Mouse (Mus musculus): ENCODE data around the gene AC124108.1. TPM values are rescaled to one million over a fixed set of nuclear protein-coding genes. Genes with fewer than 3 reads are reported as not detected.

AC124108.1 gene
- polyA plus RNA-seq, 1 experiment from 2014 or later, result 5.0 TPM

DNA sequence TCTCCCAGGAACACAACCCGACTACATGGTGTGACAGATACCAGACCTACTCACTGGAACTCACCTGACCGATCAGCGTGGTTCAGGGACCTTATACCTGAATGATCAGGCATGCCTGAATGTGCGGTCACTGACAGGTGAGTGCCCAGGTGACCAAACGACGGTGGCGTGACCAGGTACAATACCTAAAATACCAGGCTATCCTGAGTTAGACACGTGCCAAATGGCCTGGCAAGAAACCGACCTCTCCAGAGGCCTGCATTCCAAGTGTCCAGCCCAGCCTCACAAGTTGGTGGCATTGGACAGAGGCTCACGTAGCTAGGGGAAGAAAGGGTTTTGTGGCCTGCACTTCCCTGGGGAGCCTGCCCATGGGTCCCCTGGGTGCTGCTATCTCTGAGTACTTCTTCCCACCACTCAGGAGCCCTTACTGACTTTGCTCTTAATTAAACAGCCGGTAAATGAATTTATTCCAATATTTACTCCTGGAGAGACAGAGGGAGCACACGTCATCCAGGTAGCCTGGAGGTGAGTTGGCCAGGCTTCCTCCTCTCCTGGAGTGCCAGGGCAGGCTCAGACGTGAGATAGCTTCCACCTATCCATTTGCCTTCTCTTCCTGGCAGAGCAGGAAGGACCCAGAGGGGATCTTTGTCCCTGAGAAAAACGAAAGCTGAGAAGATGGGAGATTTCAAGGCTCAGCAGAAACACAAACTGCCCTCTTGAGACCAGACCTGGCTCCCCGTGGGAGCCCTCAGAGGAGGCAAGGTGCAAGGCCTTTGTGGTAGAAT, 40.2 kb upstream of the AC124108.1 start:
- no peaks in the 10 kb centered on the region for H3K27me3 ChIP-seq (ENCODE audit: control insufficient read depth, insufficient read depth, low read length)
- no peak for ATAC-seq (ENCODE audit: low FRiP score)

DNA sequence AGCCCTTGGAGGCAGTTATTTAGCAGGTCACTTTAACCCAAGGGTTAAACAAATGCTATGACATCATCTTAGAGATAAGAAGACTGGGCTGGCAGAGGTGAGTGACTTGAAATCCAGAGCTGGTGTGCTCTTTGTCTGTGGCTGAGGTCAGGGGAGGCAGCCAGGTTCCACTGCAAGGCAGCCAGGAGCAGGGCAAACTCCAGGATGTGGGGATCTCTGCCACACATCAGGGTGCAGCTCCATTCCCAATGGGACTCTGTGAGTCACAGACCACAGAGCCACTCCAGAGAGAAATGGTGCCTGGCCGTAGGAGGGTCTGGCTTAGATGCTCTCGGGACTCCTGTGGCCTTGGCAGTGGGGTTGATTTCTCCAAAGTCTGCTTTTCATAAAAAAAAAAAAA, 39.3 kb upstream of the AC124108.1 start:
- Histone ChIP-seq H3K4me2 (no peak overlapping the region), H3K9ac (ENCODE audit: low read length) (no peak overlapping the region), H3K4me3 (ENCODE audit: low read depth, low read length) (no peak overlapping the region), H3K27ac (ENCODE audit: low read depth, low read length) (no peak overlapping the region), H3K36me3 (ENCODE audit: control insufficient read depth, insufficient read depth, low read length) (no peaks in the 10 kb centered on the region), H3K4me1 (ENCODE audit: control insufficient read depth, insufficient read depth, low read length) (peaks cover 3% of the 10 kb centered on the region; the same call in 1 of the 2 replicates), H3K9me3 (ENCODE audit: control insufficient read depth, low read length) (no peaks in the 10 kb centered on the region), H3K27me3 (ENCODE audit: control insufficient read depth, insufficient read depth, low read length) (no peaks in the 10 kb centered on the region)
- ATAC-seq (ENCODE audit: low FRiP score) (no peak), DNase-seq (ENCODE audit: low spot score, missing footprints) (no peak)
- WGBS, result 68% methylated on average over 2 of the region's 2 CpGs

More for the DNA sequence above, 40.2 kb upstream of the AC124108.1 start:
- no peak for DNase-seq (ENCODE audit: low spot score, missing footprints)
- Histone ChIP-seq H3K9me3 (ENCODE audit: control insufficient read depth, low read length) (no peaks in the 10 kb centered on the region), H3K9ac (ENCODE audit: low read length) (no peak overlapping the region), H3K36me3 (ENCODE audit: control insufficient read depth, insufficient read depth, low read length) (no peaks in the 10 kb centered on the region), H3K4me2 (no peak overlapping the region), H3K27ac (ENCODE audit: low read depth, low read length) (no peak overlapping the region), H3K4me3 (ENCODE audit: low read depth, low read length) (no peak overlapping the region), H3K4me1 (ENCODE audit: control insufficient read depth, insufficient read depth, low read length) (peaks cover 3% of the 10 kb centered on the region; the same call in 1 of the 2 replicates)
- 73% methylated on average over 15 of the region's 15 CpGs for WGBS

DNA sequence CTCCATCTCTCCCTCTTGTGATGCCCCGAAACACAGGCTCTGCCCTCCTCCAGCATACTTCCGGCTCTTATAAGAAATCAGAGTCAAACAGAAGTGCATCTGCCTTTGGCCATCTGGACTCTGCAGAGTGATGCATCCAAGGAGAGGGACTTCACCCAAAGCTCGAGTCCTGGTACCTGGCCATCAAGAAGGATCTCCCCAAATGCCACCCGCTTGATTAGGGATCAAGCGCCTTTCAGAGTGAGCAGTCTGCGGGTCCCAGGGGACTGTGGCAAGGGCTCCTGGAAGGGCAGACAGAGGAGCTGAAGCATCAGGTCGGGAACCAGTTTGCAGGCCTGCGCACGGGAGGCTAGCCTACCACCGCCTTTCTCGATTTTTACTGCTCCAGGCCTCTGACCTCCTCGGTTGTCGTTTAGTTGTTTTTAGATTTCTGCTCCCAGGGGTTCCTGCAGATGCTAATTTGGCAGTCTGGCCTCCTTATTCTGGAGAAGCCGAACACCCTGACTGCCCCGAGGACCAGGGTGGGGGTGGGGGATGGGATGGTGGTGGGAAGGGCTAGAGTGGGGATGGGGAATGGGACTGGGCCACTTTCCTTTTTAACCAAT, 38.1 kb upstream of the AC124108.1 start:
- no peak overlapping the region for H3K27ac ChIP-seq (ENCODE audit: low read depth, low read length)

DNA sequence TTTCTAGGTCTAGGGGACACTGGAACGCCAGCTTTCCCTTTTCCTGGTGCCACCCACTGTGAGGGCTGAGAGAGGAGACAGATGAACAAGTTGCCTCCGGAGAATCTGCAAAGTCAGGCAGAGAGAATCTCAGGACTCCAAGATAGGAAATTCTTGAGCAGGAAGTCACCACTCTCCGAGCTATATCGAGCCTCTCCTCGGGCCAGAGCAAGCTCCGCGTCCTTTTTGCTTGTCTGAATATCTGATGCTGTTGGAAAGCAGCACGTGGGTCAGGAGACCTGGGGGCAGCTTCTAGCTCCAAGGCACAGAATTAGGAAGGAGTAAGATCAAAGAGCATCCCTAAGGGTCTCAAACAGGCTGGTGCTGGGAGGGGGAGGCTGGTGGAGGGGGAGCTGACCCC, 37.6 kb upstream of the AC124108.1 start:
- Histone ChIP-seq H3K9me3 (ENCODE audit: control insufficient read depth, low read length) (no peaks in the 10 kb centered on the region), H3K36me3 (ENCODE audit: control insufficient read depth, insufficient read depth, low read length) (no peaks in the 10 kb centered on the region), H3K9ac (ENCODE audit: low read length) (0 out of 2 replicates have a peak overlapping the region, but pooled peaks have one; percentile 25), H3K4me2 (no peak overlapping the region), H3K27me3 (ENCODE audit: control insufficient read depth, insufficient read depth, low read length) (peaks cover 4% of the 10 kb centered on the region), H3K27ac (ENCODE audit: low read depth, low read length) (no peak overlapping the region; the same call in 1 of the 2 replicates), H3K4me1 (ENCODE audit: control insufficient read depth, insufficient read depth, low read length) (peaks cover 7% of the 10 kb centered on the region), H3K4me3 (ENCODE audit: low read depth, low read length) (no peak overlapping the region)
- DNase-seq (ENCODE audit: low spot score, missing footprints) (no peak), ATAC-seq (ENCODE audit: low FRiP score) (no peak)
- 15% methylated on average over 8 of the region's 8 CpGs for WGBS

More for the DNA sequence above, 38.1 kb upstream of the AC124108.1 start:
- Histone ChIP-seq H3K9ac (ENCODE audit: low read length) (no peak overlapping the region), H3K36me3 (ENCODE audit: control insufficient read depth, insufficient read depth, low read length) (no peaks in the 10 kb centered on the region), H3K4me2 (no peak overlapping the region), H3K4me1 (ENCODE audit: control insufficient read depth, insufficient read depth, low read length) (peaks cover 6% of the 10 kb centered on the region; the same call in 1 of the 2 replicates), H3K9me3 (ENCODE audit: control insufficient read depth, low read length) (no peaks in the 10 kb centered on the region), H3K27me3 (ENCODE audit: control insufficient read depth, insufficient read depth, low read length) (peaks cover 2% of the 10 kb centered on the region; the same call in 1 of the 2 replicates), H3K4me3 (ENCODE audit: low read depth, low read length) (no peak overlapping the region)
- ATAC-seq (ENCODE audit: low FRiP score) (no peak), DNase-seq (ENCODE audit: low spot score, missing footprints) (no peak)
- 32% methylated on average over 15 of the region's 15 CpGs for WGBS

DNA sequence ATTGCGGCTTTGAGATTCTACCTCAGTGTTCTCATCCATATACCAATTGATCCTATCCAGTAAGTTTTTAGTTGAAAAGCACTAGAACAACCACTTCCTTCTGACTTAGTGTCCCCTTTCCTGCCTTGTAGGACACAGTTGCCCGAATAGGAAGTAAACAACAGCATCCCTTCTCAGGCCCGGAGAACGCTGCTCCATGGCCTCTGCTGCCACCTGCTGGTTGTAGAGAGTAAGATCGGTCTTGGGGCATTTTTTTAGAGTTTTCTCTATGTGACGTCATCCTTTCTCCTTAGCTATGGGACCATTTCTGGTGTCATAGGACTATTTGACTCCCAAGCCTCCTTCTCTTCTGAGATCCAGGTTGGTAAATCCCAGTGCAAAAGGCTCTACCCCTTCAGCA, 35.5 kb upstream of the AC124108.1 start:
- Histone ChIP-seq H3K27me3 (ENCODE audit: control insufficient read depth, insufficient read depth, low read length) (peaks cover 6% of the 10 kb centered on the region), H3K36me3 (ENCODE audit: control insufficient read depth, insufficient read depth, low read length) (no peaks in the 10 kb centered on the region), H3K9me3 (ENCODE audit: control insufficient read depth, low read length) (no peaks in the 10 kb centered on the region), H3K9ac (ENCODE audit: low read length) (no peak overlapping the region), H3K27ac (ENCODE audit: low read depth, low read length) (no peak overlapping the region), H3K4me1 (ENCODE audit: control insufficient read depth, insufficient read depth, low read length) (peaks cover 23% of the 10 kb centered on the region), H3K4me2 (no peak overlapping the region), H3K4me3 (ENCODE audit: low read depth, low read length) (no peak overlapping the region)
- WGBS, result 15% methylated on average over 6 of the region's 6 CpGs
- peak; percentile 98 for DNase-seq (ENCODE audit: low spot score, missing footprints)
- ATAC-seq (ENCODE audit: low FRiP score), result peak; percentile 31; the same call in 1 of the 2 replicates

DNA sequence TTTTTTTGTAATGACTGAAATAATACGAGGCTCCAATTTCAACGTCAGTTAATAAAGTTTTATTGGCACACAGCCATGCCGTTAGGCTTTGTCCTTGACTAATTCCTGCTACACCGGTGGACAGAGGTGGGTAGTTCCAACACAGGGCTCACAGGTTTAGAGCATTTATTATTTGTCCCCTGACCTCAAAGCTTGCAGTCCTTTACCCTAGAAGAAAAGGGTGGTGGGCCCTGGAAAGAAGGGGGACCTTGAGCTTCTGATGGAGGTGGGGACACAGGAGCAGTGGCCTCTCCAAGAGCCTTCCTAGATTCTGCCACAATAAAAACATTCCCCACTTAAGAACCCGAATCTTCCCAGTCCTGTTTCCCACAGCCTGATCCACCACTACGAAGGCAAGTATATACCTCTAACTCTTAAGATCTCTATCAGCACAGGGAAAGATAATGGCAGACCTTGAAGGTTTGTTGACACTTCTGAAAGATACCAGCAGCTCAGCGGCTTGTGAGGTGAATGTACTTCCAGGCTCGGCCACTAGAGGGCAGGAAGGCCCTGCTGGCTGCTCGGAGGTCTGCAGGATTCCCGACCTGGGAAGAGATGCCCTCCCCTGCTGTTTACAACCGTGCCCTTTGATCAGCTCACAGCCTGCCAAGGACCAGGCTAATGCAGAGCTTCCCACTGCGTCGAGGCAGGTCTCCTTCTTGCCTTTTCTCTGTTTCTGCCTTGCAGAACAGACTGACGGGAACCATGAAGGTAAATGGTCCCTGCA, 34.1 kb upstream of the AC124108.1 start:
- DNase-seq (ENCODE audit: low spot score, missing footprints) (peak; percentile 98), ATAC-seq (ENCODE audit: low FRiP score) (peak; percentile 75)
- Histone ChIP-seq H3K36me3 (ENCODE audit: control insufficient read depth, insufficient read depth, low read length) (no peaks in the 10 kb centered on the region), H3K9ac (ENCODE audit: low read length) (0 out of 2 replicates have a peak overlapping the region, but pooled peaks have one; percentile 32), H3K4me2 (no peak overlapping the region), H3K4me1 (ENCODE audit: control insufficient read depth, insufficient read depth, low read length) (peaks cover 23% of the 10 kb centered on the region), H3K9me3 (ENCODE audit: control insufficient read depth, low read length) (no peaks in the 10 kb centered on the region), H3K27me3 (ENCODE audit: control insufficient read depth, insufficient read depth, low read length) (peaks cover 6% of the 10 kb centered on the region), H3K27ac (ENCODE audit: low read depth, low read length) (no peak overlapping the region), H3K4me3 (ENCODE audit: low read depth, low read length) (no peak overlapping the region)
- WGBS, result 24% methylated on average over 14 of the region's 14 CpGs

DNA sequence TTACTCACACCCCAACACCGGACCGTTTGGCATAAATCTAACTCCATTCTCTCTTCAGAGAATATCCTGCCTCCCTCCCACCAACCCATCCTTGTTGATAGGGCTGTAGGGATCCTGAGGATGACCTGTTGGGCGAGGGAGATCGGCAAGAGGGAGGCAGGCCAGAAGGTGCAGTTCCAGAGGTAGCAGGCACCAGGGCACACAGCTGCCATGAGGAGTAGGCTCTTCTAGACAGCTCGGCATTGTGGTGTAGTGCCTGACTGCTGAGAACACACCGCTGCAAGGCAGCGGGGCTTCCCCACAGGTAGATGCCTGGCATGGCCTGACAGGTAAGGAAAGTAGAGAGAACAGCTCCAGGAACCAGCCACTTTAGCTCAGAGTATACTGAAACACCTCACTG, 33.4 kb upstream of the AC124108.1 start:
- Histone ChIP-seq H3K36me3 (ENCODE audit: control insufficient read depth, insufficient read depth, low read length) (no peaks in the 10 kb centered on the region), H3K27ac (ENCODE audit: low read depth, low read length) (no peak overlapping the region), H3K9me3 (ENCODE audit: control insufficient read depth, low read length) (no peaks in the 10 kb centered on the region), H3K4me1 (ENCODE audit: control insufficient read depth, insufficient read depth, low read length) (peaks cover 23% of the 10 kb centered on the region), H3K9ac (ENCODE audit: low read length) (0 out of 2 replicates have a peak overlapping the region, but pooled peaks have one; percentile 32), H3K27me3 (ENCODE audit: control insufficient read depth, insufficient read depth, low read length) (peaks cover 6% of the 10 kb centered on the region), H3K4me3 (ENCODE audit: low read depth, low read length) (no peak overlapping the region), H3K4me2 (no peak overlapping the region)
- DNase-seq (ENCODE audit: low spot score, missing footprints) (no peak), ATAC-seq (ENCODE audit: low FRiP score) (peak; percentile 28)
- WGBS, result 19% methylated on average over 7 of the region's 7 CpGs

DNA sequence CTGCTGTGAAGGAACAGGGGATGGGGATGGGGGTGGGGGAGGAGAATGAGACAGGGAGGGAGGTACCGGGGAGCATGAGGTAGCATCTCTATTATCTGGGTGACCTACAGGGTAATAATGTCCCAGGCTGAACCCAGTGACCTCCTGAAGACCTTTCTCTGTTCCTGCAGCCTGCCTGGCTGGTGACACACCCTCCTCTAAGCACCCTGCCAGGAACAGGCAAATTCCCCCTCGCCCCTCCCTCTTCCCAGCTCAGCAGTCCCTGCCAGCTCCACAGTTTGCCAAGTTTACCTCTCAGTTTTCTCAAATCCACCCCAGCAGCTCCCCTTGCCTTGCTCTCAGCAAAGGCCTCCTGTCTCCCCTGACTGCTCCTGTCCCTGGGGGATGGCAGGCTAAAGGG, 32.5 kb upstream of the AC124108.1 start:
- ATAC-seq (ENCODE audit: low FRiP score), result no peak
- WGBS, result 5% methylated on average over 2 of the region's 2 CpGs
- no peak for DNase-seq (ENCODE audit: low spot score, missing footprints)

More for the DNA sequence above, 32.5 kb upstream of the AC124108.1 start:
- Histone ChIP-seq H3K9me3 (ENCODE audit: control insufficient read depth, low read length) (no peaks in the 10 kb centered on the region), H3K9ac (ENCODE audit: low read length) (peak overlapping the region; percentile 28; the same call in 1 of the 2 replicates), H3K36me3 (ENCODE audit: control insufficient read depth, insufficient read depth, low read length) (no peaks in the 10 kb centered on the region), H3K4me3 (ENCODE audit: low read depth, low read length) (no peak overlapping the region), H3K27me3 (ENCODE audit: control insufficient read depth, insufficient read depth, low read length) (peaks cover 6% of the 10 kb centered on the region), H3K4me1 (ENCODE audit: control insufficient read depth, insufficient read depth, low read length) (peaks cover 20% of the 10 kb centered on the region), H3K27ac (ENCODE audit: low read depth, low read length) (no peak overlapping the region), H3K4me2 (no peak overlapping the region)
